7 mouse cellular contexts compared by ENCODE assay signal in the genomic region with DNA sequence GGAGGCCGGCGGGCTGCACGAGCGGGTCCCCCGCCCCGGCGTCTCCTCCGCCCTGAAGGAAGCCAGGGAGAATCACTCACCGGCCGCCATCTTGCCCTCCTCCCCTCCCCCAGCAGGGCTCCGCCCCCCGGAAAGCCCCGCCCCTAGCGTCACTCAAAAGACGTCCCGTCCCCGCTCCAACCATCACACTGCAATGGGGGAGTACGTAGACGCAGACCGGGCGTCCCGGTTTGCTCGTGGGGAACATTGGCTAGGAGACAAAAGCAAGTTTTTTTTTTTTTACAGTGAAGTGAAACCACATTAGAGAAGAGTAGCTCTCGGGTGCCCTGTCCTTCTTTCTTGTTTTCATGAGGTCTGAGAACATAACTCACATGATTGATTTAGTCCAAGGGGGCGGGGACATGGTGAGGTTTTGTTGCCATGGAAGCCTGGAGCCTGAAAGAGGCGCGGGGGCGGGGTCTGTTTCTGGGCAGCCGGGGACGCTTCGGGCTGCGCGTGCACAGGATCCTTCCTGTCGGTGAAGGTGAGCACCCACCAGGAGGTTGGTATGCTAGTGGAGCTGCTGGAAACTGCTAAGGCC. TPM values are rescaled to one million over a fixed set of nuclear protein-coding genes. Genes with fewer than 3 reads are reported as not detected.
A peak's percentile ranks its signal among the peaks of the same experiment; 100 is the strongest.
DNase-seq lines count a peak whose midpoint lies in the region; ATAC-seq lines count a peak whose summit lies in the region.

Gene Rab28, minus strand, starts transcription at position 107 of the 580 bp plus-strand sequence.

- H3K27me3 ChIP-seq in embryonic facial prominence, embryonic 12.5 days, result no peaks in the 10 kb centered on the region
- no peaks in the 10 kb centered on the region for H3K27me3 ChIP-seq in limb, embryonic 11.5 days (ENCODE audit: control insufficient read depth, insufficient read depth, low read length)
- no peaks in the 10 kb centered on the region for H3K27me3 ChIP-seq in midbrain, embryonic 14.5 days (ENCODE audit: control insufficient read depth, insufficient read depth, low read length)

- no peaks in the 10 kb centered on the region for H3K36me3 ChIP-seq in embryonic facial prominence, embryonic 12.5 days
- H3K36me3 ChIP-seq in limb, embryonic 11.5 days (ENCODE audit: control insufficient read depth, insufficient read depth, low read length), result no peaks in the 10 kb centered on the region
- no peaks in the 10 kb centered on the region for H3K36me3 ChIP-seq in midbrain, embryonic 14.5 days (ENCODE audit: control insufficient read depth, insufficient read depth, low read length)

- H3K9me3 ChIP-seq in embryonic facial prominence, embryonic 12.5 days, result no peaks in the 10 kb centered on the region
- H3K9me3 ChIP-seq in limb, embryonic 11.5 days (ENCODE audit: control insufficient read depth, low read length), result no peaks in the 10 kb centered on the region
- H3K9me3 ChIP-seq in midbrain, embryonic 14.5 days (ENCODE audit: control insufficient read depth, low read length), result no peaks in the 10 kb centered on the region

- peak within 1 kb of the TSS; percentile 90 for H3K4me2 ChIP-seq in embryonic facial prominence, embryonic 12.5 days (replicated peaks)
- H3K4me2 ChIP-seq in limb, embryonic 11.5 days (ENCODE audit: low read depth, severe bottlenecking), result peak within 1 kb of the TSS; percentile 66
- H3K4me2 ChIP-seq in midbrain, embryonic 14.5 days (ENCODE audit: low read length), result peak within 1 kb of the TSS; percentile 88

- whole genome bisulfite sequencing in embryonic facial prominence, embryonic 12.5 days, result under 1% methylated on average over 34 of the region's 34 CpGs
- WGBS in limb, embryonic 11.5 days, result under 1% methylated on average over 34 of the region's 34 CpGs
- WGBS in midbrain, embryonic 14.5 days, result under 1% methylated on average over 34 of the region's 34 CpGs

- peak; percentile 94 for DNase-seq in adrenal gland, postnatal 25 days
- DNase-seq in heart, adult 11 months, result peak; percentile 99
- peak; percentile 97 for DNase-seq in kidney, adult 18-20 months
- peak; percentile 95 for DNase-seq in limb, embryonic 11.5 days (ENCODE audit: low spot score)
- peak; percentile 98 for DNase-seq in midbrain, embryonic 14.5 days
- DNase-seq in spleen, adult 18-20 months, result peak; percentile 89 to 95

- H3K27ac ChIP-seq in embryonic facial prominence, embryonic 12.5 days, result peak within 1 kb of the TSS; percentile 83
- H3K27ac ChIP-seq in limb, embryonic 11.5 days (replicated peaks; ENCODE audit: low read depth, low read length), result peak within 1 kb of the TSS; percentile 36; the same call in 1 of the 2 replicates
- H3K27ac ChIP-seq in midbrain, embryonic 14.5 days (replicated peaks; ENCODE audit: low read depth, low read length), result peak within 1 kb of the TSS; percentile 92

- peak within 1 kb of the TSS; percentile 83 for H3K9ac ChIP-seq in embryonic facial prominence, embryonic 12.5 days
- H3K9ac ChIP-seq in limb, embryonic 11.5 days (ENCODE audit: low read length), result peak within 1 kb of the TSS; percentile 84
- H3K9ac ChIP-seq in midbrain, embryonic 14.5 days (replicated peaks; ENCODE audit: low read length), result peak within 1 kb of the TSS; percentile 97

- peak; percentile 93 for ATAC-seq in embryonic facial prominence, embryonic 12.5 days (ENCODE audit: insufficient number of reproducible peaks, insufficient read depth, low FRiP score, low TSS enrichment)
- peak; percentile 96 for ATAC-seq in limb, embryonic 11.5 days (ENCODE audit: insufficient number of reproducible peaks, low FRiP score, low TSS enrichment, low read depth)
- peak; percentile 97 for ATAC-seq in midbrain, embryonic 14.5 days (ENCODE audit: low FRiP score, low TSS enrichment)

- peak within 1 kb of the TSS; percentile 93 for H3K4me3 ChIP-seq in embryonic facial prominence, embryonic 12.5 days
- peak within 1 kb of the TSS; percentile 70 for H3K4me3 ChIP-seq in limb, embryonic 11.5 days (ENCODE audit: low read depth, low read length)
- H3K4me3 ChIP-seq in midbrain, embryonic 14.5 days (replicated peaks; ENCODE audit: low read depth, low read length), result peak within 1 kb of the TSS; percentile 99

- H3K4me1 ChIP-seq in embryonic facial prominence, embryonic 12.5 days, result peaks cover 4% of the 10 kb centered on the region; the same call in 1 of the 2 replicates
- H3K4me1 ChIP-seq in limb, embryonic 11.5 days (ENCODE audit: control insufficient read depth, insufficient read depth, low read length), result no peaks in the 10 kb centered on the region
- H3K4me1 ChIP-seq in midbrain, embryonic 14.5 days (ENCODE audit: control insufficient read depth, insufficient read depth, low read length), result peaks cover 7% of the 10 kb centered on the region

RNA-seq across cellular contexts. Expression of gene Rab28, which starts in this region (rescaled TPM):
- total RNA-seq in adrenal gland, postnatal 25 days (2021), result 41.7 and 58.6 TPM in 2 replicates
- 81.6 and 82.4 TPM in 2 replicates for polyA plus RNA-seq in embryonic facial prominence, embryonic 12.5 days (2016; fragmentation: Nextera tagmentation; extraction: Ambion mirVana)
- 72.9 and 80.1 TPM in 2 replicates for polyA plus RNA-seq in limb, embryonic 11.5 days (2014; fragmentation: Nextera tagmentation; extraction: Ambion mirVana)
- polyA plus RNA-seq in midbrain, embryonic 14.5 days (2014; fragmentation: Nextera tagmentation; extraction: Ambion mirVana), result 68.4 and 76.1 TPM in 2 replicates

Comparison
In these comparisons a context has a peak if more than half of its experiments do, and no peak if none do; other contexts are left out.
1. Peak in every context shown above with its lines: DNase-seq, ATAC-seq, H3K4me3 ChIP-seq and H3K27ac ChIP-seq.
2. H3K27ac ChIP-seq: peak in every context shown above with its lines; median percentile 92 in midbrain, embryonic 14.5 days; 83 in embryonic facial prominence, embryonic 12.5 days; 36 in limb, embryonic 11.5 days.